Mouse (Mus musculus) retina, postnatal 7 days (tissue): Measurements from ENCODE around the gene Homer2.

Source experiments
- DNase-seq: peaks from one replicate; pipeline ENCODE4 v3.0.0-alpha.2; 2012; ENCODE audit warnings: low read depth, low spot score

Gene Homer2

GRCm38 (mm10) chr7:81560101-81561049, 147.0 kb downstream of the Homer2 start:
- DNase-seq = no peak

- DNase-seq = no peak
These were observed 147.9 kb downstream of the Homer2 start for GRCm38 (mm10) chr7:81559231-81559980.

- no peak for DNase-seq
These were observed 149.4 kb downstream of the Homer2 start for GRCm38 (mm10) chr7:81557985-81558360.

- no peak for DNase-seq
These were observed 149.9 kb downstream of the Homer2 start for GRCm38 (mm10) chr7:81557252-81557984.

GRCm38 (mm10) chr7:81556839-81557238, 150.5 kb downstream of the Homer2 start:
- DNase-seq = no peak

GRCm38 (mm10) chr7:81554369-81554768, 153.0 kb downstream of the Homer2 start:
- no peak for DNase-seq

GRCm38 (mm10) chr7:81553589-81553988, 153.7 kb downstream of the Homer2 start:
- no peak for DNase-seq
